Mouse (Mus musculus): ENCODE measurements around the gene Dnajc17.

- TF ChIP-seq CTCF (IDR thresholded peaks at IDR 0.05; ENCODE audit: low read depth, low read length): no peak
- TF ChIP-seq GATA1 (IDR thresholded peaks at IDR 0.05; ENCODE audit: borderline replicate concordance, low read length): no peak
Measured at GRCm38 (mm10) chr2:119229775-119230704, 21.4 kb upstream of the Dnajc17 start, which contains the start of gene Ppp1r14d.

Data from G1E (cell line).